Mouse (Mus musculus): ENCODE measurements at regions not wholly inside any gene's neighbourhood (a gene's known extent, or its start where the extent isn't known, plus 50 kb on each side); places are given as distances from the start of the nearest gene placed in this dataset.

DNA sequence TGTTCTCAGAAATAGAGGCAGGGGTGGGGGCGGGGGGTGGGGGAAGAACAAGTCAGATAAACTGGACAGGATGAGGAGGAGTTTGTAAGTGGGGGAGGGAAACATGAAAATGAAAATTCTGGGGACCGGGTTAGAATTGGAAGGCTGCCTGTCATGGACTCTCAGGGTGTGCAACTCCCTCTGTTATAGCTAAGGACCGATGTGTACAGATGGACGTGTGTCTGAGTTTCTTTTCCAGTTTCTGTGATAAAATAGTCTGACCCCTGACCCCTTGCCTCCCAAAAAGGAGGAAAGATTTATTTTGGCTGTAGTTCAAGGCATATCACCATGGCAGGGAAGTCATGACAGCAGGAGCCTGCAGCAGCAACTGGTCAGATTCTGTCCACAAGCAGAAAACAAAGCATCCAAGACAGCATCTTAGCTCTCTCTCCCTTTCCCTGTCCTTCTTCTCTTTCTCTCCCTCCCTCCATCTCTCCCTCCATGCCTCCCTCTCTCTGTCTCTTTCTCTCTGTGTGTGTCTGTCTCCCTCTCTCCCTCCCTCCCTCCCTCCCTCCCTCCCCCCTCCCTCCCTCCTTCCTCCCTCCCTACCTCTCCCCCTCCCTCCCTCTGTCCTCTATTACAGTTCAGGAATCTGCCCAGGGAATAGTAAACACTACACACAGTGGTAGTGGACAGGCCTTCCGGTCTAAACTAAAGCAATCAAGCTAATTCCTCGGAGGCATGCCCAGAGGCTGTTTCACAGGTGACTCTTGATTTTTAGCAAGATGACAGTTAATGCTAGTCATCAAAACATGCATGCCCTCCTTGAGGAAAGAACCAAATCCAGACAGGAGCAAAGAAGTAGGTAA, 941.3 kb downstream of the Mrps31 start:
- no peak for ATAC-seq (ENCODE audit: low FRiP score, low TSS enrichment)
- Histone ChIP-seq H3K4me2 (replicated peaks; ENCODE audit: low read depth) (0 out of 2 replicates have a peak overlapping the region, but pooled peaks have one; percentile 17), H3K36me3 (ENCODE audit: control insufficient read depth, insufficient read depth, low read length) (no peaks in the 10 kb centered on the region), H3K9me3 (ENCODE audit: control insufficient read depth, low read length) (no peaks in the 10 kb centered on the region), H3K27me3 (ENCODE audit: control insufficient read depth, insufficient read depth, low read length) (no peaks in the 10 kb centered on the region), H3K4me3 (ENCODE audit: low read depth, low read length) (no peak overlapping the region), H3K4me1 (replicated peaks; ENCODE audit: control insufficient read depth, insufficient read depth) (no peaks in the 10 kb centered on the region), H3K27ac (replicated peaks) (no peak overlapping the region), H3K9ac (ENCODE audit: low read length) (no peak overlapping the region)
- 25% methylated on average over 6 of the region's 6 CpGs for WGBS
- DNase-seq (ENCODE audit: low spot score), result no peak
- TF ChIP-seq EP300 (optimal IDR thresholded peaks at IDR 0.05) (no peak), CTCF (IDR thresholded peaks at IDR 0.05; ENCODE audit: low read depth) (no peak)

DNA sequence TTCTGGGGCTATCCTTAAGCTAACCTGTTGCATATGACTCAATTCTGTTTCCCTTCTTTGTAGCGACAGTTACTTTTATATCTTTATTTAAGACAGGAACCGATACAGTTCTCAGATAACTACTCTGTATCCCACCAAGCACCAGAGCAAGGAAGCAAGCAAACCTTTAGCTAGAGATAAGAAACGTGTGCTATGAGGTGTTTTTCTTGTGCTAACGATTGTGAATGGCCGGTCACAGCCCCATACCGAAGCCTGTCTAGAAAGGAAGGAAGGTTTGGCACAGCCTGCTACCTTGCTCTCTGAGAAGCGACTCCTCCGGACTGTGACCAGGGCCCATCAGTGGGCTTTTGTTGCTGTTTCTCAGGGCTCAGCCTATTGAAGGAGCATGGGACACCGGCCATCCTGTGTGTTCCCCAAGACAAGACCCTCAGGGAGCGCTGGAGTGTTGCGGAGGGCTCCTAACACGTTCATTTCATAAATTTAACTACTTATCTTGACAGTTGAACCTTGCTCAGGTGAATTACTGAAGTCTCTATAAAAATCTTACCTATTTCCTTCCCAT, 949.0 kb downstream of the Mrps31 start:
- no peak overlapping the region for H3K4me3 ChIP-seq (ENCODE audit: low read depth, low read length)
- H3K36me3 ChIP-seq (ENCODE audit: control insufficient read depth, insufficient read depth, low read length), result no peaks in the 10 kb centered on the region
- no peak for DNase-seq (ENCODE audit: low spot score)
- 76% methylated on average over 12 of the region's 12 CpGs for WGBS
- no peak for TF ChIP-seq CTCF (IDR thresholded peaks at IDR 0.05; ENCODE audit: low read depth)
- no peak for TF ChIP-seq EP300 (optimal IDR thresholded peaks at IDR 0.05)
- no peak overlapping the region for H3K4me2 ChIP-seq (replicated peaks; ENCODE audit: low read depth)
- no peak overlapping the region for H3K9ac ChIP-seq (ENCODE audit: low read length)
- no peaks in the 10 kb centered on the region for H3K9me3 ChIP-seq (ENCODE audit: control insufficient read depth, low read length)
- no peaks in the 10 kb centered on the region for H3K27me3 ChIP-seq (ENCODE audit: control insufficient read depth, insufficient read depth, low read length)
- ATAC-seq (ENCODE audit: low FRiP score, low TSS enrichment), result no peak
- H3K27ac ChIP-seq (replicated peaks), result no peak overlapping the region
- no peaks in the 10 kb centered on the region for H3K4me1 ChIP-seq (replicated peaks; ENCODE audit: control insufficient read depth, insufficient read depth)

DNA sequence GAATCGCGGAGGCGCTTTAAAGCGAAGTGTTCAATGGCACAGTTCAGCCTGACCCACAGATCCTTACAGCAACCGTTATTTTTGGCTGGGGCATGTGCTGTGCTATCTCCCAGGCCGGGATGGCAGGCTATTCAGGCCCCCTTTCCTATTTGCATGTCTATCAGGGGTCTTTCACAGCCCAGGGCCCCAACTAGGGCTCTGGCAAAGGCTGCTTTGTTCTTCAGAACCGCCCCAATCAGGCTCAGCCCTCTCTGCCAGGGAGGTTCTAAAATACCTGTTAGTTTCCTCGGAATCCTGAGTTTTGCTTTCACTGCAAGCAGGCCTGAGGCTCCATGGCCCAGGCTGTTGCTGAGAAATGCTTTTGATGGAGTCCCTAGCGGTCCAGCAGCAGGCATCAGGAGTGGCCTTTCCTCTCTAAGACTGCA, 949.7 kb downstream of the Mrps31 start:
- Histone ChIP-seq H3K27me3 (ENCODE audit: control insufficient read depth, insufficient read depth, low read length) (no peaks in the 10 kb centered on the region), H3K27ac (replicated peaks) (no peak overlapping the region), H3K9ac (ENCODE audit: low read length) (no peak overlapping the region), H3K9me3 (ENCODE audit: control insufficient read depth, low read length) (no peaks in the 10 kb centered on the region), H3K4me1 (replicated peaks; ENCODE audit: control insufficient read depth, insufficient read depth) (no peaks in the 10 kb centered on the region), H3K36me3 (ENCODE audit: control insufficient read depth, insufficient read depth, low read length) (no peaks in the 10 kb centered on the region), H3K4me2 (replicated peaks; ENCODE audit: low read depth) (no peak overlapping the region), H3K4me3 (ENCODE audit: low read depth, low read length) (no peak overlapping the region)
- ATAC-seq (ENCODE audit: low FRiP score, low TSS enrichment) (no peak), DNase-seq (ENCODE audit: low spot score) (no peak)
- WGBS, result 55% methylated on average over 9 of the region's 9 CpGs
- no peak for TF ChIP-seq CTCF (IDR thresholded peaks at IDR 0.05; ENCODE audit: low read depth)
